Mouse (Mus musculus): ENCODE results near the gene Ndufs2. TPM values are rescaled to one million over a fixed set of nuclear protein-coding genes. Genes with fewer than 3 reads are reported as not detected.

Ndufs2 gene
- polyA plus RNA-seq, 1 experiment from 2014 or later = 215 TPM

DNA sequence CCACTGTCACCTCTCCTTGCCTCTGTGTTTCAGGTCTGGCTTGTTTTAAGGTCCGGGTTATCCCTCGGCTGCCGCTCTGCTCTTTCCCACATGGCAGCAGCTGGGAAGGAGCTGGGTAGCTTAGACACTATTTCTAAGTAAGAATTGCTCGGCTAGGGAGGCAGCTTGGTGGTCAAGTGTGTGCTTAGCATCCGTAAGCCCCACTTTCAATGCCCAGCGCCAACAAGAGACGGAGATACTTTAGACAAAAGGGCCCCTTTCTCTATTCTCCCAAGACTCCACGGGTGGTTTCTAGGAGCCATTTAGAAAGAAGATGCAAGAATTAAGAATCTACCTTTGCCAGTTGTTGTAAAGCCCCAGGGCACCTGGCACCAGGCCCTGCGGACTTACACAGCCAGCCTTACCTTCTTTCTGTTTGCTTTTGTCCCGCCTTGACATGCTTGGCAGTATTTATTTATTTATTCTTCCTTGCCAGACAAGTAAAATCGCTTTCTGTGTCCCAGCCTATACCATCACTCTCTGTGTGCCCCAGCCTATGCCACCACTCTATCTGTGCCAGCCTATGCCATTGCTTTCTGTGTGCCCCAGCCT, 24.1 kb upstream of the Ndufs2 start:
- no peak for ATAC-seq (replicated peaks)
- no peak overlapping the region for H3K4me3 ChIP-seq
- H3K4me1 ChIP-seq = peaks cover 31% of the 10 kb centered on the region
- H3K27me3 ChIP-seq = no peaks in the 10 kb centered on the region
- 68% methylated on average over 11 of the region's 11 CpGs for WGBS
- peaks cover 60% of the 10 kb centered on the region for H3K36me3 ChIP-seq
- H3K27ac ChIP-seq (replicated peaks) = no peak overlapping the region
- H3K9ac ChIP-seq (replicated peaks) = no peak overlapping the region
- no peak overlapping the region for H3K4me2 ChIP-seq (replicated peaks)
- no peaks in the 10 kb centered on the region for H3K9me3 ChIP-seq

GRCm38 (mm10) chr1:171274171-171274570, 23.0 kb upstream of the Ndufs2 start:
- Histone ChIP-seq H3K4me1 (peaks cover 28% of the 10 kb centered on the region), H3K4me3 (no peak overlapping the region), H3K36me3 (peaks cover 60% of the 10 kb centered on the region), H3K27me3 (no peaks in the 10 kb centered on the region), H3K9ac (replicated peaks) (no peak overlapping the region), H3K9me3 (no peaks in the 10 kb centered on the region), H3K27ac (replicated peaks) (no peak overlapping the region), H3K4me2 (replicated peaks) (no peak overlapping the region)
- 91% methylated on average over 12 of the region's 12 CpGs for WGBS
- ATAC-seq (replicated peaks) = no peak

DNA sequence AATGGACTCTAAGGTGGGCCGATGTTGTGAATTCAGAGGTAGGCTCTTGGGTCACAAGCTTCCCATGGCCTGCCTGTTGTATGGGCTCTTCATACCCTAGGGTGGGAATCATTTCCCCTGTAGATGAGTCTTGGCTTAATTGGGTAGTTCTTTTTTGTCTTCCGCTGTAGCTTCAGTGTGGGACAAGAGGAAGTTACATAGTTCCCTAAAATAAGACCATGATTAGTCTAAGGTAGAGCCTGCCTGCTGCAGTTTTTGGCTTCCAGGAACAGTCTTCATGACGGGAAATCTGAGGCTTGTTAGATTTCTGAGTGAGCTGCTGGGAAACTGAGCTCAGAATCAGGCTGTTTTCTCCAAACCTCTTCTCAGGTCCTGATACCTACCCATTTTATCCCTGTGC, 20.9 kb upstream of the Ndufs2 start:
- WGBS = 89% methylated on average over 3 of the region's 3 CpGs
- H3K9ac ChIP-seq (replicated peaks) = no peak overlapping the region
- H3K4me1 ChIP-seq = peaks cover 28% of the 10 kb centered on the region
- H3K4me3 ChIP-seq = no peak overlapping the region
- no peak overlapping the region for H3K27ac ChIP-seq (replicated peaks)
- no peaks in the 10 kb centered on the region for H3K27me3 ChIP-seq
- peaks cover 47% of the 10 kb centered on the region for H3K36me3 ChIP-seq
- no peak overlapping the region for H3K4me2 ChIP-seq (replicated peaks)
- no peak for ATAC-seq (replicated peaks)
- no peaks in the 10 kb centered on the region for H3K9me3 ChIP-seq

DNA sequence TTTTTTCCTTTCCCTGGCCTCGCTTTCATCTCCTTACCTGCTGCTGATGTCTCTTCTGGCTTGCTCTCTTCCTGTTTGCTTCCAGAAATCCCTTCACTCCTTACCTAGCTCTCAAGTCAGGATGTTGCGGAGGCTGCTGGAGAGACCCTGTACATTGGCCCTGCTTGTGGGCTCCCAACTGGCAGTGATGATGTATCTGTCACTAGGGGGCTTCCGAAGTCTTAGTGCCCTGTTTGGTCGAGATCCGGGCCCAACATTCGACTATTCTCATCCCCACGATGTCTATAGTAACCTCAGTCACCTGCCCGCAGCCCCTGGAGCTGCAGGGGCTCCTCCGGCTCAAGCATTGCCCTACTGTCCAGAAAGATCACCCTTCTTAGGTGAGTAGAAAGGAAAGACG, 20.4 kb upstream of the Ndufs2 start:
- no peaks in the 10 kb centered on the region for H3K27me3 ChIP-seq
- peaks cover 43% of the 10 kb centered on the region for H3K36me3 ChIP-seq
- H3K4me2 ChIP-seq (replicated peaks) = no peak overlapping the region
- no peak overlapping the region for H3K4me3 ChIP-seq
- WGBS = 69% methylated on average over 10 of the region's 10 CpGs
- no peak overlapping the region for H3K27ac ChIP-seq (replicated peaks)
- H3K9me3 ChIP-seq = no peaks in the 10 kb centered on the region
- H3K4me1 ChIP-seq = peaks cover 28% of the 10 kb centered on the region
- ATAC-seq (replicated peaks) = no peak
- no peak overlapping the region for H3K9ac ChIP-seq (replicated peaks)

GRCm38 (mm10) chr1:171271196-171271595, 20.0 kb upstream of the Ndufs2 start:
- 56% methylated on average over 9 of the region's 9 CpGs for WGBS
- Histone ChIP-seq H3K27ac (replicated peaks) (no peak overlapping the region), H3K9me3 (no peaks in the 10 kb centered on the region), H3K4me3 (peak overlapping the region; percentile 87), H3K9ac (replicated peaks) (peak overlapping the region; percentile 76), H3K36me3 (peaks cover 38% of the 10 kb centered on the region), H3K4me1 (peaks cover 28% of the 10 kb centered on the region), H3K27me3 (no peaks in the 10 kb centered on the region), H3K4me2 (replicated peaks) (peak overlapping the region; percentile 89)
- ATAC-seq (replicated peaks) = no peak

DNA sequence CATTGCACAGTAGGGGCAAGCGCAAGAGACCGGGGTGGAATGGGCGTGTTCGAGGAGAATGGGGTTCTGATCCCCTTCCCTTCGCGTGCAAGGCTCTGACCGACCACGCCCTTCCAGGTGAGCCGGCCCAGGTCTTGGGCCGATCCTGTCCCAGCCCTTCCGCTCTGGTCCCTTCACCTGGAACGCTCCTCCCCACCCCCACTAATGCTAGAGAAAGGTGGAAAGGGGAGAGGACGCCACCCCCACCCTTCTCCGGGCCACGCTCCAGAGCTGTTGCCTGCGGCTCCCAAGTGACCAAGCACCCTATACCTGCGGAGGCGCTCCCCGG, 19.3 kb upstream of the Ndufs2 start:
- H3K36me3 ChIP-seq = peaks cover 32% of the 10 kb centered on the region
- H3K27me3 ChIP-seq = no peaks in the 10 kb centered on the region
- no peaks in the 10 kb centered on the region for H3K9me3 ChIP-seq
- peak overlapping the region; percentile 59; the same call in 1 of the 2 replicates for H3K27ac ChIP-seq (replicated peaks)
- WGBS = 1% methylated on average over 19 of the region's 19 CpGs
- peak overlapping the region; percentile 87 for H3K4me3 ChIP-seq
- peaks cover 28% of the 10 kb centered on the region for H3K4me1 ChIP-seq
- peak; percentile 69 for ATAC-seq (replicated peaks)
- peak overlapping the region; percentile 89 for H3K4me2 ChIP-seq (replicated peaks)
- H3K9ac ChIP-seq (replicated peaks) = peak overlapping the region; percentile 76

DNA sequence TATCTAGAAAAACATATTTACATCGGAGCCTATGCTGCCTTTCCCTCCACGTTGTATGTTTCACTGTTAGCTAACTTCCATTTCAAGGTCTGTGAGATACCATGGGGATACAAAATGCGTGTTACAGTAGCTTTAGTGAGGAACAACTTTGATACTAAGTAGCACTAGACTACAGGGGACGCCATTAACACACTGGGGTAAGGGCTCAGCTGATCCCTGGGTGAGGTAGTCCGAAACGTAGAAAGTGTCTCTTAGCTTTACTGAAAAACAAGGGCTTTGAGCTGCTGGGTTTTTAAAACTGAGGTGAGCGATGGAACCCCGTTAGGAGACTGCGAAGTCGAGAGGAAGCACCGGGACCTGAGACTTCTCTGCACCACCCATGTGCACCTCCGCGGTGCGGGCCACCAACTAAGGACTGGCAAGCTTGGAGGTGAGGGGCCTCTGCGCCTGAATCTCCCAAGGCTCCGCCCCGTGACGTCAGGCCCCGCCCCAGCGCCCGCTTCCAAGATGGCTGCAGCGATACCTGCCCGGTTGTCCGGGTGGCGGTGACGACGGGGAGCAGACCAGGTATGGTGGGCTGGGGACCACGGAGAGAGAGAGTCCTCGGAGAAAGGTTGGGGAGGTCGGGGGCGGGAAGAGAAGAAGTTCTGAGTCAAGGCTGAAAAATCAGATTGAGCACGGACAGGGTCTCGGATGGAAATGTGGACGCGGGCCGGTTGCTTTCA, 18.8 kb upstream of the Ndufs2 start, which contains the start of gene B4galt3:
B4galt3 (plus strand) TSS at position 481 of the 725 bp plus-strand sequence.
- WGBS = 3% methylated on average over 36 of the region's 36 CpGs
- peak; percentile 95 for ATAC-seq (replicated peaks)
- Histone ChIP-seq H3K4me2 (replicated peaks) (peak within 1 kb of the TSS; percentile 89), H3K4me1 (peaks cover 28% of the 10 kb centered on the region), H3K4me3 (peak within 1 kb of the TSS; percentile 87), H3K36me3 (peaks cover 27% of the 10 kb centered on the region), H3K9me3 (no peaks in the 10 kb centered on the region), H3K27me3 (no peaks in the 10 kb centered on the region), H3K27ac (replicated peaks) (peak within 1 kb of the TSS; percentile 59), H3K9ac (replicated peaks) (peak within 1 kb of the TSS; percentile 76)

GRCm38 (mm10) chr1:171268341-171268740, 17.2 kb upstream of the Ndufs2 start:
- H3K9ac ChIP-seq (replicated peaks) = no peak overlapping the region
- no peaks in the 10 kb centered on the region for H3K27me3 ChIP-seq
- no peaks in the 10 kb centered on the region for H3K9me3 ChIP-seq
- no peak overlapping the region for H3K4me2 ChIP-seq (replicated peaks)
- 51% methylated on average over 1 of the region's 1 CpGs for WGBS
- H3K4me1 ChIP-seq = peaks cover 34% of the 10 kb centered on the region
- no peak for ATAC-seq (replicated peaks)
- no peak overlapping the region for H3K4me3 ChIP-seq
- H3K36me3 ChIP-seq = peaks cover 10% of the 10 kb centered on the region
- no peak overlapping the region for H3K27ac ChIP-seq (replicated peaks)

DNA sequence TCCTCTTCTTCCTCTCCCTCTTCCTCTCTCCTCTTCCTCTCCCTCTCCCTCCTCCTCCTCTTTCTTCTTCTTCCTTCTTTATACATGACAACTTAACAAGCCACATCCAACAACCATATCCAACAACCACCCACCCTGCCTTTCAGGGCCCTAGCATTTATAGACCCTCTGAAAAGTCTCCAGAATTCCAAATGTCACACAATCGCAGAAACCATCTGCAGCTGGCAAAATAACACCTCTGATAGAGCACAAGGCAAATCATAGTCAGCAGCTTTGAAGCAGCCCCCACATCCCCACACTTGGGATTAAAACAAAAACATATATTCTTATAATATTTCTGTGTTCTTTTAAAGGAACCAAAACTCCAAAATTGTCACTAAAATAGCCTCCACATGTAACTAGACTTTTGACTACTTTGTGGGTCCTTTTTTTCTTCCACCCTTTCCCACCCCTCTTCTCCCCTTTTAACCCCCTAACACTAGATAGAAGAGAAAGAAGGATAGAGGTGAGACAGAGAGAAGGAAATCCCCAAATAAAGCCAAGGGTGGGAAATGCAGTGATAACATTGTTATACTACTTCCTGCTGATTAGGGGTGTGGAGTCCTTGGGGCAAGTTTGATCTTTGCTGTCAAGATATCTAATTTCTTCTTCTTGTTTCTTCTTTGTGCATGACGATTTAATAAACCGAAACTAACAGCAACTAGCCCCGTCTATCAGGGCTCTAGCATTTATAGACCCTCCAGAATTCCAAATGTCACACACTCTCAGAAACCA, 15.0 kb upstream of the Ndufs2 start:
- Histone ChIP-seq H3K27me3 (no peaks in the 10 kb centered on the region), H3K4me2 (replicated peaks) (no peak overlapping the region), H3K9me3 (no peaks in the 10 kb centered on the region), H3K27ac (replicated peaks) (no peak overlapping the region), H3K4me3 (no peak overlapping the region), H3K4me1 (peaks cover 31% of the 10 kb centered on the region), H3K36me3 (no peaks in the 10 kb centered on the region), H3K9ac (replicated peaks) (no peak overlapping the region)
- no peak for ATAC-seq (replicated peaks)
- WGBS = 83% methylated on average over 4 of the region's 4 CpGs

GRCm38 (mm10) chr1:171263666-171264461, 12.7 kb upstream of the Ndufs2 start:
- no peak for ATAC-seq (replicated peaks)
- Histone ChIP-seq H3K4me1 (peaks cover 18% of the 10 kb centered on the region), H3K9ac (replicated peaks) (0 out of 2 replicates have a peak overlapping the region, but pooled peaks have one; percentile 10), H3K36me3 (no peaks in the 10 kb centered on the region), H3K27me3 (no peaks in the 10 kb centered on the region), H3K4me3 (no peak overlapping the region), H3K27ac (replicated peaks) (peak overlapping the region; percentile 94), H3K4me2 (replicated peaks) (peak overlapping the region; percentile 50), H3K9me3 (no peaks in the 10 kb centered on the region)
- WGBS = 65% methylated on average over 3 of the region's 3 CpGs

DNA sequence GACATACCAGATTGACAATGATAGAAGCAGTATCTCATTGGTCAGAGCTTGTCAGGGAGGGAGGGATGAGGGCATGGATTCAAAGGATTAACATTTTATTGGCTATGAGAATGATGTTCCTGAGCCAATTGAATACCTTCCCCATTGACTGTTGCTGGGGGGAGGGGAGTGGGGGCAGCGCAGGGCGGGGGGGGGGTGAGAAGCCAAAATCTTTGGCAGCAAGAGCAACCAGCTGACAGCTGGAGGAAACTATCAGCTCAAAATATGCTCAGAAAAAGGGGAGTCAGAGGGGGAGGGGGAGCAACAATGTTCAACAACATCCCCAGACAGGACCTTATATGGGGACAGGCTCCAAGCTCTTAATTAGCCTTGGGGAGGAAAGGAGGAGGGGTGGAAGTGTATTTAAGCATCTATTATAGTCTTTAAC, 12.0 kb upstream of the Ndufs2 start:
- Histone ChIP-seq H3K27me3 (no peaks in the 10 kb centered on the region), H3K27ac (replicated peaks) (peak overlapping the region; percentile 94), H3K4me1 (peaks cover 18% of the 10 kb centered on the region), H3K4me3 (peak overlapping the region; percentile 29; the same call in 1 of the 2 replicates), H3K9me3 (no peaks in the 10 kb centered on the region), H3K9ac (replicated peaks) (0 out of 2 replicates have a peak overlapping the region, but pooled peaks have one; percentile 10), H3K4me2 (replicated peaks) (peak overlapping the region; percentile 50), H3K36me3 (no peaks in the 10 kb centered on the region)
- peak; percentile 94 for ATAC-seq (replicated peaks)
- WGBS = 0% methylated on average over 2 of the region's 2 CpGs
